Mouse (Mus musculus) adrenal gland, postnatal 14 days (tissue): ENCODE results near the gene Cap2. TPM values are rescaled to one million over a fixed set of nuclear protein-coding genes. Genes with fewer than 3 reads are reported as not detected.

Experiments
- DNase-seq: peaks from one replicate; pipeline ENCODE4 v3.0.0; 2021; ENCODE audit warnings: mixed read lengths
- total RNA-seq: library from RNA; stranded (reverse); gene quantifications from 2 replicates; pipeline ENCODE4 v1.2.3, GENCODE M21; 2021

Gene Cap2
- total RNA-seq, 1 experiment from 2014 or later = 2.4 TPM

DNA sequence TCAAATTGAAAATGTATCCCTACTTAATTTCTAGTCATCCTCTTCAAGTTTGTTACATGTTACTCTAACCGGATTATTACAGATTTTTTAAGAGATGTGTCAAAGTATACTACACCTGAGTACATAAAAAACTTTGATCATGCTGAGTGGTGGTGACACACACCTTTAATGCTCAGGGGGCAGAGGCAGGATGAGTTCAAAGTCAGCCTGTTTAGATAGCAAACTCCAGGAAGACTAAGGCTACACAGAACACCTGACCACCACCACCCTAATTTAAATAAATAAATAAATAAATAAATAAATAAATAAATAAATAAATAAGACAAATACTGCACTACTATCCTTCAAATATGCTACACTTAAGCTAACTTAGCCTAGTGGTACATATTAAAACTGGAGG is 194.3 kb downstream of the Cap2 start:
- no peak for DNase-seq

DNA sequence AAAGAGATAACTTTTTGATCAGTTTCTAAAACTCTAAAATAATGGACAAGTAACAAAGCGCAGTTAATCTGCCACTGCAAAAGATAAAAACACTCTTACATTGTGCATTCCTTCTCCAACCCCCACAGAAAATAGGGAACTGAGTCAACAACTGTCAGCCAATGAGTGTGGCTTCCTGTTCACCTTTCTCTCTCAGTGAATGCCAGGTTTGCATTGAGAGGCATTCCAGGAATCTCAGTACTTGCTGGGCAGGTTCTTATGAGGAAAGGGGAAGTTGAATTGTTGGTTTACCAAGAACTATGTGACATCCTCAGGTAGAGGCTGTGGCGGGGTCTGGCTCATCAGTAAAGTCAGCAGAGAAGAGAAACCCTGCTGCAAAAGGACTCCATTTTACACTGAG is 195.1 kb downstream of the Cap2 start:
- DNase-seq = no peak

- no peak for DNase-seq
These were observed 197.7 kb downstream of the Cap2 start for GRCm38 (mm10) chr13:46699372-46699771.

Other genes starting within 250 kb of the Cap2 start
- 0.26 TPM in 1 of 2 replicates, not detected in the other for gene Stmnd1, start 228.1 kb upstream of the Cap2 start, total RNA-seq
- gene Rbm24, start 83.4 kb upstream of the Cap2 start, total RNA-seq = 8.1 and 8.4 TPM in 2 replicates
- 45.5 and 47.1 TPM in 2 replicates for gene Fam8a1, start 167.7 kb downstream of the Cap2 start, total RNA-seq
- gene Nup153, start 226.1 kb downstream of the Cap2 start, total RNA-seq = 62.9 and 63.4 TPM in 2 replicates